5 mouse cellular contexts compared by ENCODE assay signal in genomic region chr3:154254187-154254586, GRCm38 (mm10).
DNase-seq lines count a peak whose midpoint lies in the region; ATAC-seq and TF ChIP-seq lines count a peak whose summit lies in the region.
"Not testable (repeated sequence)": the region's sequence is repeated elsewhere in the genome, so short reads cannot be mapped to it uniquely, and the experiment has no call there.

No protein-coding gene starts in this region.

- peak overlapping the region; percentile 80 for H3K27ac ChIP-seq in layer of hippocampus, adult 2 months

- ATAC-seq in frontal cortex, adult (ENCODE audit: low TSS enrichment) = peak; percentile 62

- TF ChIP-seq CTCF in layer of hippocampus, adult 2 months (conservative IDR thresholded peaks at IDR 0.05) = not testable (repeated sequence)

- DNase-seq in layer of hippocampus, adult 11-12 months (ENCODE audit: low spot score) = peak; percentile 47
- peak; percentile 51 to 55 for DNase-seq in layer of hippocampus, adult 2 months (ENCODE audit: low spot score in 2 of 2)
- peak; percentile 21 for DNase-seq in layer of hippocampus, adult 9-10 months (ENCODE audit: low spot score)
- peak; percentile 38 to 39 for DNase-seq in layer of hippocampus, postnatal 14 days (ENCODE audit: low spot score in 2 of 2)

- not testable (repeated sequence) for H3K4me3 ChIP-seq in layer of hippocampus, adult 2 months
